Mouse (Mus musculus) small intestine, adult 2 months (tissue): ENCODE measurements at regions not wholly inside any gene's neighbourhood (a gene's known extent, or its start where the extent isn't known, plus 50 kb on each side); places are given as distances from the start of the nearest gene placed in this dataset.

Experiments
- CTCF ChIP-seq: fragments of 200-500 bp; IDR thresholded peaks from 2 replicates; pipeline ENCODE4 v1.5.1; 2012; ENCODE audit warnings: low read depth, mild to moderate bottlenecking, control low read depth, inconsistent platforms, low read length, moderate library complexity, mixed read lengths; ENCODE audit not compliant: insufficient replicate concordance, insufficient read length; ENCODE audit errors: extremely low read depth
- POLR2A ChIP-seq: fragments of 200-500 bp; IDR thresholded peaks from 2 replicates; pipeline ENCODE4 v1.6.1; 2012; ENCODE audit warnings: low read depth, mild to moderate bottlenecking, control low read depth, inconsistent platforms, low read length, moderate library complexity

DNA sequence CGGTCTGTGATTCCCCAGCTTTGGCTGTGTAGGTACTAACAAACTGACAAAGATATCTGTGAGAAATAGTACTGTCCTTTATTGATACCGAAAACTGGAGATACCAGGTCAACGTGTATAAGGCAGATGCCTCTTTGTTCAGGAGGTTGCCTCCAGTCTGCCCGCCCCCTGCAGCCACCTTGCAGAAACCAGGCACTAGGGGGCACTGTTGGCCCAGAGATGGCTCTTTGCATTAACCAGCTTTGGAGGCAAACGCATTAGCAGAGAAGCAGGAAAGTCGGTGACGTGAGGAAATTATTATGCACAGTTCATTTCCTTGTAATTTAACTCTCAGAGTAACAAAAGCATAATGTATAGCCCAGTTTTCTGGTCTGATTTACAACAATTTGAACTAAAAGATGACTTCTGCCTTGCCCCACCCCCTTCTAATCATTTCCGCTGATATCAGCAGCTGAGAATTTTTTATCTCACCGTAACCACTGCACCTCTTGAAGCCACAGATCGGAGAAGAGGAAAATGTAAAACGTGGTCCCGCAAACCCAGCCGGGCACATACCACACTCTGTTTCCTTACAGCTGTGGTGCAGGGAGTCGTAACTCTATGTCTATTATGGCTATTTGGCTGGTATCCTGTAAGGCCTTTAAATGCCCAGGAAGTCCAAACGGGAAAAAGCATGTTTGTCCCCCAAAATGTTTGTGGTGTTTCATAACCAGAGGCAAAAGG is 203.5 kb downstream of the Icos start:
- TF ChIP-seq CTCF (peak; percentile 85; the same call in 1 of the 2 replicates), POLR2A (no peak)
